Mouse (Mus musculus): ENCODE results near the gene Gsdma2. TPM values are rescaled to one million over a fixed set of nuclear protein-coding genes. Genes with fewer than 3 reads are reported as not detected.
A peak's percentile ranks its signal among the peaks of the same experiment; 100 is the strongest.
"Not testable (repeated sequence)": the region's sequence is repeated elsewhere in the genome, so short reads cannot be mapped to it uniquely, and the experiment has no call there.

The Gsdma2 gene
- polyA plus RNA-seq, 1 experiment from 2014 or later, result not detected

DNA sequence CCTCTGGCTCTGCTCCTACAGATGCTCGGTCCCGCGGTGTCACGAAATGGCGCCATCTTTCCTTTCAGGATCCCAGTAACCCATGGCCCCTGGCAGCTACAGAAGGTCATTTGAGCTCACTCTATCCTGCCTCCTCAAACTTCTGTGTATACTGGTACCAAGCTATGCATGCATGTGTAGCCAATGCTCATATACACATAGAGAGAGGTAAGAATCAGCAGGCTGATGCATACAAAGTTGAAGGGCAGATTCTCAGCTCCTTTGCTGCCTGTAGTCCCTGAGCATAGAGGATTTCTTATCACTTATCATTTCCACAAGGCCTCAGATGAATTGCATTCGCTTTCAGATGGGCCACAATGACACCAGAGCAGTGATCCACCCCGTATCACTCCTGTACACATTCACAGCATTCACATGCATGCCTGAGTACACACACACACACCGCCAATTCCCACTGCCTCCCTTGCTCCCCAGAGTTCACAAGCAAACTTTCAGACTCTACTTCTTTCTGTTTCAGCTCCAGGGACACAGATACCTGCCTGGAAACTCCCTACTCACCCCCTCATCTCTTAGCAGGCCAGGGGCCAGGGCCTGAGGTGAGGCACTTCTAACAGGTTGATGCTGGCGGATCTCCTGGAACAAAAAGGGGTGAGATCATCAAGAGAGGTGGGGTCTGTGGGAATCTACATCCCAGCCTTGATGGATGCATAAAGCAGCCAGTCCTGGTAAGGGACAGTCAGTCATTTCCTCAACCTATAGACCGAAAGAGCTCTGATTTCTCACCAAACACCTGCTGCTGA lies 20.7 kb upstream of the Gsdma2 start, which contains the start of the genes Gm12355 and Gsdma3:
Gene Gm12355, minus strand, starts transcription at position 51 of the 800 bp plus-strand sequence.
Gene Gsdma3, plus strand, starts transcription at position 750 of the 800 bp plus-strand sequence.
- Histone ChIP-seq H3K27ac (no peak within 1 kb of the TSS), H3K9ac (no peak within 1 kb of the TSS), H3K4me1 (replicated peaks) (no peaks in the 10 kb centered on the region), H3K36me3 (no peaks in the 10 kb centered on the region), H3K4me2 (no peak within 1 kb of the TSS), H3K27me3 (peaks cover 6% of the 10 kb centered on the region; the same call in 1 of the 2 replicates), H3K9me3 (replicated peaks) (0 out of 2 replicates have a peak, but pooled peaks cover 10% of the 10 kb centered on the region), H3K4me3 (replicated peaks) (no peak within 1 kb of the TSS)
- no peak for DNase-seq
- ATAC-seq (ENCODE audit: low read depth), result no peak
- 78% methylated on average over 10 of the region's 10 CpGs for WGBS (ENCODE audit: insufficient replicate concordance)

- Histone ChIP-seq H3K27me3 (peaks cover 7% of the 10 kb centered on the region; the same call in 1 of the 2 replicates), H3K4me2 (no peak overlapping the region), H3K4me1 (replicated peaks) (no peaks in the 10 kb centered on the region), H3K36me3 (no peaks in the 10 kb centered on the region), H3K4me3 (replicated peaks) (no peak overlapping the region), H3K9me3 (replicated peaks) (0 out of 2 replicates have a peak, but pooled peaks cover 4% of the 10 kb centered on the region), H3K27ac (no peak overlapping the region), H3K9ac (no peak overlapping the region)
- WGBS (ENCODE audit: insufficient replicate concordance), result 87% methylated on average over 3 of the region's 3 CpGs
- DNase-seq (no peak), ATAC-seq (ENCODE audit: low read depth) (no peak)
These were observed 17.9 kb upstream of the Gsdma2 start for GRCm38 (mm10) chr11:98628706-98629105.

- H3K27ac ChIP-seq, result no peak overlapping the region
- DNase-seq (no peak), ATAC-seq (ENCODE audit: low read depth) (no peak)
- H3K36me3 ChIP-seq, result no peaks in the 10 kb centered on the region
- H3K9ac ChIP-seq, result no peak overlapping the region
- H3K27me3 ChIP-seq, result peaks cover 7% of the 10 kb centered on the region; the same call in 1 of the 2 replicates
- H3K4me1 ChIP-seq (replicated peaks), result no peaks in the 10 kb centered on the region
- WGBS (ENCODE audit: insufficient replicate concordance), result 72% methylated on average over 5 of the region's 5 CpGs
- H3K4me3 ChIP-seq (replicated peaks), result no peak overlapping the region
- H3K9me3 ChIP-seq (replicated peaks), result no peaks in the 10 kb centered on the region
- H3K4me2 ChIP-seq, result no peak overlapping the region
These were observed 15.9 kb upstream of the Gsdma2 start for GRCm38 (mm10) chr11:98630646-98631045.

DNA sequence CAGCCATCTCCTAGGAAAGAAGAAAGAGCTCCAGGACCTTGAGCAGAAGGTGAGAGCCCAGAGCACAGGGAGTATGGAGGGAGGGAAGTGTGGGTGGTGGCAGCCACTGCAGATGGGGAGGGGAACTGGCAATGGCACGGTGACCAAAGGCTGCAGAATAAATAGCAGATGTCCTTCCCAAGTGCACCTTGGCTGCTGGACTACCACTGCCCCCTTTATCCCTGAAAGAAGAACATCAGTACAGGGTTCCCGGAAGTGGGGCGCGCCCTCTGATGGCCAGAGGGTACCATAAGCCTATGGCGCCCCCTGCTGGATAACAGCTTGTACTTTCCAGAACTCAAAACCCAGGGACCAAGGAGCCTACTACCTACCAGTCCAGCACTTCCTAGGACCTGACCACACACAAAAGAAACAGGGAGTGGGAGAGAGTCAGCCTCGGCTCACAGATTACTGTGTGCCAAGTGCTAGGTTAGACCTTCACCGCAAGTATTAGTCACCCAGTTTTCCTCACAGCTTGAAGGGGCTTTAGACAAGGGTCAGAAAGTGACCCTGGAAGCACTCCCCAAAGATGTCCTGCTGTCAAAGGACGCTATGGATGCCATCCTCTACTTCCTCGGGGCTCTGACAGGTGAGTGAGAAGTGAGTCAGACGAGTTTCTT lies 11.1 kb upstream of the Gsdma2 start:
- not testable (repeated sequence) for H3K27me3 ChIP-seq; H3K36me3 ChIP-seq; H3K4me2 ChIP-seq; H3K27ac ChIP-seq; H3K4me1 ChIP-seq (replicated peaks); H3K4me3 ChIP-seq (replicated peaks); H3K9ac ChIP-seq; H3K9me3 ChIP-seq (replicated peaks)
- WGBS (ENCODE audit: insufficient replicate concordance), result 16% methylated on average over 10 of the region's 10 CpGs
- DNase-seq (peak; percentile 30), ATAC-seq (ENCODE audit: low read depth) (0 out of 2 replicates have a peak, but pooled peaks have one; percentile 36)

DNA sequence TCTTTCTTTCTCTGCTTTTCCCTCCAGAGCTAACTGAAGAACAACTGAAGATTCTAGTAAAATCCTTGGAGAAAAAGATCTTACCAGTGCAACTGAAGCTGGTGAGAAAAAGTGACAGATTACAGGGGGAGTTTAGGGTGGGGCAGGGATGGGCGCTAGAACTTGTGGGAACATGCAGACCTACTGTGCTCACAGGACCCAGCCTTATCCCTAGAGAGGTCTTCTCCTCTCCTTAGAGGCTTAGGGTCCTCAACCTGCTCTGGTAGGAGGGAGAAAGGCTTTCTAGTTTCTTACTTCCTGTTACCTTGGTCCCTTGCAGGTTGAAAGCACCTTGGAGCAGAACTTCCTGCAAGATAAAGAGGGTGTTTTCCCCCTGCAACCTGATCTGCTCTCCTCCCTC lies 9.1 kb upstream of the Gsdma2 start:
- H3K4me1 ChIP-seq (replicated peaks), result no peaks in the 10 kb centered on the region
- no peak overlapping the region for H3K4me3 ChIP-seq (replicated peaks)
- 39% methylated on average over 1 of the region's 1 CpGs for WGBS (ENCODE audit: insufficient replicate concordance)
- H3K9ac ChIP-seq, result no peak overlapping the region
- DNase-seq (no peak), ATAC-seq (ENCODE audit: low read depth) (no peak)
- 0 out of 2 replicates have a peak, but pooled peaks cover 9% of the 10 kb centered on the region for H3K27me3 ChIP-seq
- H3K27ac ChIP-seq, result no peak overlapping the region
- no peaks in the 10 kb centered on the region for H3K9me3 ChIP-seq (replicated peaks)
- H3K36me3 ChIP-seq, result no peaks in the 10 kb centered on the region
- no peak overlapping the region for H3K4me2 ChIP-seq

DNA sequence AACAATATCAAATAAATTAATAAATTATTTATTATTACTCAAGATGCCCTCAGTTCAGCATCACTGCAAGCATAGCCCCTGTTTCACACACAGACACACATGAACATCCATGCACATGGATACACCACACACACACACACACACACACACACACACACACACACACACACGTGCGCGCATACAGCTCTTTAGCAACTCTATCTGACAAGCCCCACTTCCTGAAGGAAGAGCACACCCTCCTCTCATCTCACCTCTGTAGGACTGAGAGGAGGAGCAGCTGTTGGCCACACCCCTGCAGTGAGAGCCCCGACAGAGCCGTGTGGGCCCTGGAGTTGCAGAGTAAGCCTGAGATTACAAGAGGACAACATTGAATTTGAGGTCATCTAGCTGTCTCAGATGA lies 6.5 kb upstream of the Gsdma2 start:
- Histone ChIP-seq H3K27ac (no peak overlapping the region), H3K9me3 (replicated peaks) (no peaks in the 10 kb centered on the region), H3K27me3 (0 out of 2 replicates have a peak, but pooled peaks cover 13% of the 10 kb centered on the region), H3K4me2 (no peak overlapping the region), H3K4me1 (replicated peaks) (no peaks in the 10 kb centered on the region), H3K9ac (no peak overlapping the region), H3K36me3 (no peaks in the 10 kb centered on the region), H3K4me3 (replicated peaks) (no peak overlapping the region)
- no peak for DNase-seq
- 24% methylated on average over 5 of the region's 5 CpGs for WGBS (ENCODE audit: insufficient replicate concordance)
- no peak for ATAC-seq (ENCODE audit: low read depth)

- Histone ChIP-seq H3K4me3 (replicated peaks) (no peak overlapping the region), H3K27ac (no peak overlapping the region), H3K9me3 (replicated peaks) (no peaks in the 10 kb centered on the region), H3K4me1 (replicated peaks) (no peaks in the 10 kb centered on the region), H3K36me3 (no peaks in the 10 kb centered on the region), H3K4me2 (no peak overlapping the region), H3K9ac (no peak overlapping the region), H3K27me3 (peaks cover 30% of the 10 kb centered on the region)
- WGBS (ENCODE audit: insufficient replicate concordance), result 62% methylated on average over 3 of the region's 3 CpGs
- ATAC-seq (ENCODE audit: low read depth), result no peak
- no peak for DNase-seq
These were observed 1.8 kb upstream of the Gsdma2 start for GRCm38 (mm10) chr11:98644757-98645156.

DNA sequence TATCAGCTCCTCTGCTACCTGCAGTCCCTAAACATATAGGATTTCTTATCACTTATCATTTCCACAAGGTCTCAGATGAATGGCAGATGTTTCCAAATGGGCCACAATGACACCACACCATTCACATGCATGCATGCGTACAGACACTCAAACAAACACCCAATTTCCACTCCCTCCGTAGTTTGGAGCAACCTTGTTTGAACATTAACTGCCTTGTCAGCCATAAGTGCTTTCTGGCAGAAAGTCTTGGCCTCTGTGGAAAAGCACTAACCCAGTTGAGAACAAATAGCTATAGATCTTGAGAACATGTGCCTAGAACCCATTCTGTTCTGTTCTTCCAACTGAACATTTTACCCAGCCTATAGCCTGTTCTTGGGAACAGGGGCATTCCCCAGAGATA lies 613 bp upstream of the Gsdma2 start:
- no peak for DNase-seq
- H3K27me3 ChIP-seq, result peaks cover 39% of the 10 kb centered on the region
- ATAC-seq (ENCODE audit: low read depth), result no peak
- H3K4me3 ChIP-seq (replicated peaks), result no peak overlapping the region
- no peak overlapping the region for H3K9ac ChIP-seq
- no peaks in the 10 kb centered on the region for H3K36me3 ChIP-seq
- WGBS (ENCODE audit: insufficient replicate concordance), result 55% methylated on average over 2 of the region's 2 CpGs
- H3K27ac ChIP-seq, result no peak overlapping the region
- no peaks in the 10 kb centered on the region for H3K4me1 ChIP-seq (replicated peaks)
- H3K4me2 ChIP-seq, result no peak overlapping the region
- H3K9me3 ChIP-seq (replicated peaks), result no peaks in the 10 kb centered on the region

DNA sequence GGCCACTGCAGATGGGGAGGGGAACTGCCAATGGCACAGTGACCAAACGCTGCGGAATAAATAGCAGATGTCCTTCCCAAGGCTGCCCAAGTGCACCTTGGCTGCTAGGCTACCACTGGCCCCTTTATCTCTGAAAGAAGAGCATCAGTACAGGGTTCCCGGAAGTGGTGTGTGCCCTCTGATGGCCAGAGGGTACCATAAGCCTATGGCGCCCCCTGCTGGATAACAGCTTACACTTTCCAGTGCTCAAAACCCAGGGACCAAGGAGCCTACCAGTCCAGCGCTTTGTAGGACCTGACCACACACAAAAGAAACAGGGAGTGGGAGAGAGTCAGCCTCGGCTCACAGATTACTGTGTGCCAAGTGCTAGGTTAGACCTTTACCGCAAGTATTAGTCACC lies 8.5 kb downstream of the Gsdma2 start:
- H3K27me3 ChIP-seq, result peaks cover 19% of the 10 kb centered on the region; the same call in 1 of the 2 replicates
- H3K4me2 ChIP-seq; H3K36me3 ChIP-seq; H3K27ac ChIP-seq; H3K9ac ChIP-seq; H3K4me3 ChIP-seq (replicated peaks); H3K4me1 ChIP-seq (replicated peaks); H3K9me3 ChIP-seq (replicated peaks): not testable (repeated sequence)
- 9% methylated on average over 7 of the region's 7 CpGs for WGBS (ENCODE audit: insufficient replicate concordance)
- ATAC-seq (ENCODE audit: low read depth), result peak; percentile 47; the same call in 1 of the 2 replicates
- peak; percentile 37 for DNase-seq

DNA sequence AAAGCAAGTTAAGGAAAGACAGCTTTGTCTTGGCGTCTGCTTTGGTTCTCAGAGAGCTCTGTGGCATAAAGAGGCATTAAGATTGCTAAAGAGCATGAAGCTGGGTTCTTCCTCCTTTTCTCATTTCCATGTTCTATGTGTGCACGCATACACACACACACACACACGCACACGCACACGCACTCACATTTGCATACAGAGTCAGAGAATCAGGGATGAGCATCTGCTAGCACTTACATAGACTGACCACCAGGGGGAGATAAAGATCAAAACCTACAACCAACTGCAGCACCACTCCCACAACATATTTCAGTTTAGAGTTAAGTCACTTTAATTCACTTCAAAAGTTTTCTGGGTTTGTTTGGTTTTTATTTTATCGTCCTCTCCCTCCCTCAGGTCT lies 14.0 kb downstream of the Gsdma2 start:
- Histone ChIP-seq H3K4me3 (replicated peaks) (no peak overlapping the region), H3K4me1 (replicated peaks) (peaks cover 3% of the 10 kb centered on the region; the same call in 1 of the 2 replicates), H3K9ac (no peak overlapping the region), H3K36me3 (no peaks in the 10 kb centered on the region), H3K27me3 (peaks cover 31% of the 10 kb centered on the region; the same call in 1 of the 2 replicates), H3K4me2 (no peak overlapping the region), H3K27ac (no peak overlapping the region), H3K9me3 (replicated peaks) (no peaks in the 10 kb centered on the region)
- 10% methylated on average over 6 of the region's 6 CpGs for WGBS (ENCODE audit: insufficient replicate concordance)
- DNase-seq (peak; percentile 24), ATAC-seq (ENCODE audit: low read depth) (no peak)

DNA sequence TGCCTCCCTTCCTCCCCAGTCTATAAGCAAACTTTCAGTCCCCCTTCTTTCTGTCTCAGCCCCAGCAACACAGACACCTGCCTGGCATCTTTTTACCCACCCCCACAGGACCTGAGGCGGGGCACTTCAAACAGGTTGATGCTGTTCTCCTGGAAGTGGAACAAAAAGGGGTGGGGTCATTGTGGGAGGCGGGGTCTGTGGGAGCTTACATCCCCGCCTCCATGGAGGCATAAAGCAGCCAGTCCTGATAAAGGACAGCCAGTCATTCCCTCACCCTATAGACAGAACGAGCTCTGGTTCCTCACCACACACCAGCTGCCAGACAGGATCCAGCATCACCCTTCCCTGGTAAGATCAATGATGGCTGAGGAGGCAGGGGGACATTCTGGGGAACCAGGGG lies 17.5 kb downstream of the Gsdma2 start, which contains the start of gene Gsdma:
Gene Gsdma, plus strand, starts transcription at position 261 of the 400 bp plus-strand sequence.
- Histone ChIP-seq H3K9ac (no peak within 1 kb of the TSS), H3K9me3 (replicated peaks) (no peaks in the 10 kb centered on the region), H3K4me3 (replicated peaks) (no peak within 1 kb of the TSS), H3K4me2 (no peak within 1 kb of the TSS), H3K27ac (no peak within 1 kb of the TSS), H3K4me1 (replicated peaks) (peaks cover 3% of the 10 kb centered on the region; the same call in 1 of the 2 replicates), H3K36me3 (no peaks in the 10 kb centered on the region), H3K27me3 (peaks cover 56% of the 10 kb centered on the region)
- no peak for DNase-seq
- no peak for ATAC-seq (ENCODE audit: low read depth)
- 19% methylated on average over 4 of the region's 4 CpGs for WGBS (ENCODE audit: insufficient replicate concordance)
